Mouse (Mus musculus): ENCODE measurements around the gene Hic1. TPM values are rescaled to one million over a fixed set of nuclear protein-coding genes. Genes with fewer than 3 reads are reported as not detected.

Gene Hic1
- total RNA-seq, 2 experiments from 2014 or later, result 3.8 to 3.9 TPM

DNA sequence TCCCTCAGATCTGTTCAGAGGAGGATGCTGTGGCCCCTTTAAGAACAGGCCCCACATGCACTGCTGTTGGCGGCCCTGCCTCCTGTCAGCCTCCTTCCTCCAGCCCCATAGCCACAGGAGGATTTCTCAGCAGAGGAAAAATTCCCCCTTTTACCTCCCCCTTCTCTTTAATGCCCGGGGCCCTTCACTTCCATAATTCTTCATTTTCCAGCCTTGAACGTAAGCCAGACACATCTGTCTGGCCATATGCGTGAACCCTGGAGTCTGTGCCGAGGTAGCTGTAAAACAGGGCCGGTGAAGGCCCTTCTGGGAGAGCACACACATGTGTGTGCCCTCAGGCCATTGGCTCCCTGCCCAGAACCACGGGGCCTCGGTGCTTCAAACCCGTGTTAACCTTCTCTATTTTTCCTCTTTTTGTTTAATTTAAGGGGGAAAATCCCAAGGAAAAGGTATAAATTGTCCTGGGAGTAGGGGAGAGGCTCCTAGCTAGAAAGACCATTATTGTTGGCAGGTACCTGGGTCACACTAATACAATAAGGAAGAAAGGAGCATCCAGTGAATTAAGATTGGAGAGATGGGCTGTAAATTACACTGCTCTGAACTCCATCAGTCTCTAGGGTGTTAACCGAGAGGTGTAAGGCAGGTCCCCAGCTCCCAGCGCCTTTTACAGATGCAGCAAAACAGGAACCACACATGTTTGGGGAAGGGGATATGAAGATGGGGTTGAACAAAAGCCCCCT lies 22.0 kb downstream of the Hic1 start:
- no peak for TF ChIP-seq CTCF (conservative IDR thresholded peaks at IDR 0.05)
- Histone ChIP-seq H3K4me3 (no peak overlapping the region), H3K27ac (peak overlapping the region; percentile 68)
- no peak for DNase-seq (ENCODE audit: low spot score in 2 of 2)

GRCm38 (mm10) chr11:75145841-75146240 lies 23.5 kb downstream of the Hic1 start:
- Histone ChIP-seq H3K4me3 (no peak overlapping the region), H3K27ac (no peak overlapping the region)
- DNase-seq (ENCODE audit: low spot score in 2 of 2), result no peak
- TF ChIP-seq CTCF (conservative IDR thresholded peaks at IDR 0.05), result no peak

GRCm38 (mm10) chr11:75142749-75143148 lies 26.6 kb downstream of the Hic1 start:
- Histone ChIP-seq H3K4me3 (no peak overlapping the region), H3K27ac (no peak overlapping the region)
- no peak for DNase-seq (ENCODE audit: low spot score in 2 of 2)
- no peak for TF ChIP-seq CTCF (conservative IDR thresholded peaks at IDR 0.05)

GRCm38 (mm10) chr11:75141913-75142312 lies 27.4 kb downstream of the Hic1 start:
- Histone ChIP-seq H3K27ac (no peak overlapping the region), H3K4me3 (no peak overlapping the region)
- TF ChIP-seq CTCF (conservative IDR thresholded peaks at IDR 0.05), result no peak
- DNase-seq (ENCODE audit: low spot score in 2 of 2), result no peak

GRCm38 (mm10) chr11:75141038-75141437 lies 28.3 kb downstream of the Hic1 start:
- TF ChIP-seq CTCF (conservative IDR thresholded peaks at IDR 0.05), result no peak
- no peak overlapping the region for H3K4me3 ChIP-seq
- no peak for DNase-seq (ENCODE audit: low spot score in 2 of 2)
- no peak overlapping the region for H3K27ac ChIP-seq

DNA sequence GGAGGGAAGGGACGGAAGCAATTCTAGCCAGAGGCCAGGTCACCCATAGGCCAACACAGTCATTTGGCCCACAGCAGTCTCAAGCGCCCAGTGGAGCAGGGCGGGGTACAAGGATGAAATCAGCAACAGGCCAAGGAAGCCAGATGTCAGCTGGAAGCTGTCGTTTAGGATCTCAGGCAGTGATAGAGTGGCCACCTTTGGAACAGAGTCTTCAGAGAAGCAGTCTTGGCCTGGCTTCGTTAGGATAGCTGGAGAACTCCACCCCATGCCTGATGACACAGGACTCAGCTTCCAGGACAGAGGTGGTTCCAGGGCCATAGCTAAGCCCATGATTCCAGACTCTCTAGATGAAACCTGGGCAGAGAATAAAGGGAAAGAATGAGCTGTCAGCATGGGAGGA lies 28.9 kb downstream of the Hic1 start:
- no peak for TF ChIP-seq CTCF (conservative IDR thresholded peaks at IDR 0.05)
- no peak for DNase-seq (ENCODE audit: low spot score in 2 of 2)
- Histone ChIP-seq H3K27ac (no peak overlapping the region), H3K4me3 (no peak overlapping the region)

- Histone ChIP-seq H3K4me3 (no peak overlapping the region), H3K27ac (peak overlapping the region; percentile 43; the same call in 1 of the 2 replicates)
- no peak for DNase-seq (ENCODE audit: low spot score in 2 of 2)
- TF ChIP-seq CTCF (conservative IDR thresholded peaks at IDR 0.05), result no peak
Observed at GRCm38 (mm10) chr11:75139122-75139963, 30.0 kb downstream of the Hic1 start.

- H3K27ac ChIP-seq, result peak overlapping the region; percentile 56
- DNase-seq (ENCODE audit: low spot score in 2 of 2), result no peak
- no peak overlapping the region for H3K4me3 ChIP-seq
- no peak for TF ChIP-seq CTCF (conservative IDR thresholded peaks at IDR 0.05)
Observed at GRCm38 (mm10) chr11:75136666-75137398, 32.5 kb downstream of the Hic1 start.

GRCm38 (mm10) chr11:75135358-75135757 lies 34.0 kb downstream of the Hic1 start:
- no peak for TF ChIP-seq CTCF (conservative IDR thresholded peaks at IDR 0.05)
- no peak for DNase-seq (ENCODE audit: low spot score in 2 of 2)
- H3K27ac ChIP-seq, result no peak overlapping the region
- no peak overlapping the region for H3K4me3 ChIP-seq

- Histone ChIP-seq H3K27ac (peak overlapping the region; percentile 68), H3K4me3 (no peak overlapping the region)
- no peak for DNase-seq (ENCODE audit: low spot score in 2 of 2)
- TF ChIP-seq CTCF (conservative IDR thresholded peaks at IDR 0.05), result no peak
Observed at GRCm38 (mm10) chr11:75134485-75135068, 34.7 kb downstream of the Hic1 start.

DNA sequence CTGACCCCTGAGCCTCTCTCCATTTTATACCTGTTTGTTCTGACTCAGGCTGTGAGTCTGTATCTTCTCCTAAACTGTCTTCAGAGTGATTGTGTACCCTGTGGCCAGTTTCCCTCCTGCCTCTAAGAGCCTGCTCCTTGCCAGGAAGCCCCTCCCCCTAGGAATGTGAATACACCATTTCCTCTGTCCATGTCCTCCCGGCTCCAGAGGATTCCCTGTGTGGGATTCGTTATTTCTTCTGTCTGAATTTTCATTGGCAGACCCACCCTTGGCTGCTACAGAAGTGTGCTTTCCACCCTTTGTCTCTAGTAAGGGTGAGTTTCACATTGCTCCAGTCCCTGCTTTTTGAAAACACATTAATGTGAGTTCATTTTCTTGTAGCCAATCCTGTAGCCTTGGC lies 35.4 kb downstream of the Hic1 start:
- DNase-seq (ENCODE audit: low spot score in 2 of 2), result no peak
- TF ChIP-seq CTCF (conservative IDR thresholded peaks at IDR 0.05), result no peak
- Histone ChIP-seq H3K4me3 (no peak overlapping the region), H3K27ac (peak overlapping the region; percentile 68)

GRCm38 (mm10) chr11:75133391-75133790 lies 35.9 kb downstream of the Hic1 start:
- no peak overlapping the region for H3K4me3 ChIP-seq
- H3K27ac ChIP-seq, result peak overlapping the region; percentile 68; the same call in 1 of the 2 replicates
- DNase-seq (ENCODE audit: low spot score in 2 of 2), result no peak
- TF ChIP-seq CTCF (conservative IDR thresholded peaks at IDR 0.05), result no peak

All from layer of hippocampus, adult 2 months (tissue).